Mouse (Mus musculus): ENCODE measurements at regions not wholly inside any gene's neighbourhood (a gene's known extent, or its start where the extent isn't known, plus 50 kb on each side); places are given as distances from the start of the nearest gene placed in this dataset.

DNA sequence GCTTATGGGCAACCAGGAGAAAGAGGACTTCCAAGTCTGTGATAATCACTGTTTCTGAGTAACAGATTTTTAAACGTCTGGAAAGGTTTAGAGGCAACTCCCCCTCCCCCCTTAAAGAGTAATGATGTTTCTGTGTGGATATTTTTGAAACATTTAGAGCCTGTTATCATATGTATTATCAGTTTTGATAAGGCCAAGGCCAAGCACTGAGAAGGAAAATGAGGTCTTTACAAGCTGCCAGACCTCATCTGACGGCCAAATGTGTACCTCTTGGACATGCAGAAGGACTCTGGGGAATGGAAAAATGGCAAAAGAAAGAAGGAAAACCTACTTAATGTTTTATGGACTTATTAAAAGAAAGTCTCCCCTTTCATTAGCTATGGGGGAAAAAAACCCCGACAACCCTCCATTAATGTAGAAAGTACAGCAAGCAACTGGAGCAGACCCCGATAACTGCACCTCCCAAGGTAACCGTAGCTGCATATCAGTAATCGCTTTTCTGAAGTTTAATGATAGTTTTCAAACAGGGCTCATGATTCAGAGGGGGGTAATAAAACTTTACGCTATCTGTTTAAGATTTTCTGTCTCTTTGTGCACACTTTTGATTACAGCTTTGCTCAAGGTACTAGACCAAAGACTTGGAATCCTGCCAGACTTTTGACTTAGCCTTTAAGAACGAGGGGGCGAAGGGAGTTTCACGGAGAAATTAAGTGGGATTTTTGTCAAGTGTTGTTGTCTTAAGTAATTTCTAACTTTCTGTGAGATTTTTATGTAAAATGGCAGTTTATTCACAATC, 469.9 kb upstream of the Tenm3 start:
- H3K27me3 ChIP-seq (replicated peaks; ENCODE audit: control insufficient read depth, insufficient read depth, low read length) = no peaks in the 10 kb centered on the region
- no peaks in the 10 kb centered on the region for H3K9me3 ChIP-seq (ENCODE audit: control insufficient read depth, low read length)
- no peaks in the 10 kb centered on the region; the same call in 1 of the 2 replicates for H3K4me1 ChIP-seq (ENCODE audit: control insufficient read depth, insufficient read depth, low read length)
- H3K9ac ChIP-seq (ENCODE audit: low read depth, low read length) = no peak overlapping the region
- WGBS = 58% methylated on average over 10 of the region's 10 CpGs
- H3K27ac ChIP-seq (replicated peaks; ENCODE audit: low read depth, low read length) = no peak overlapping the region
- DNase-seq (ENCODE audit: low spot score) (peak; percentile 66), ATAC-seq (ENCODE audit: low read depth) (no peak)
- no peak overlapping the region for H3K4me2 ChIP-seq (ENCODE audit: low read depth, low read length)
- no peaks in the 10 kb centered on the region for H3K36me3 ChIP-seq (ENCODE audit: control insufficient read depth, insufficient read depth, low read length)
- H3K4me3 ChIP-seq (ENCODE audit: low read depth, low read length) = no peak overlapping the region

DNA sequence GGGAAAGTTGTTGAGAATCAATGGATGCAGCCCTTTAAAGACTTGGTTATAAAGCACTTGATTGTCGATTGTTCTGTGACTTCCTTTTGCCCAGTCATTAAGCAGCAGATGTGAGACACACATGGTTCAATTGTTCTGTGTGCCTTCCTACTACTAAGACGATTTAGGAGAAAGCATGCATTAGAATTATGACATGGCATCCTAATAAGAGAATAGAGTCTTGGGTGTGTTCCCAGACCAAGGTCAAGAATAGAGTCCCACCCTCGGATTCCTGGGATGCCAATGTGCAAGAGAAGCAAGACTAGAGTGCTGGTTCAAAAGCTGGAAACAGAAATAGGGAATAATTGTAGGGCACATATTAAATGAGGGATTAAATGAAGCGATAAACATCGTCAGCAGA, 469.1 kb upstream of the Tenm3 start:
- no peak for ATAC-seq (ENCODE audit: low read depth)
- H3K4me1 ChIP-seq (ENCODE audit: control insufficient read depth, insufficient read depth, low read length) = no peaks in the 10 kb centered on the region; the same call in 1 of the 2 replicates
- H3K27me3 ChIP-seq (replicated peaks; ENCODE audit: control insufficient read depth, insufficient read depth, low read length) = no peaks in the 10 kb centered on the region
- DNase-seq (ENCODE audit: low spot score) = peak; percentile 36
- no peak overlapping the region for H3K27ac ChIP-seq (replicated peaks; ENCODE audit: low read depth, low read length)
- no peaks in the 10 kb centered on the region for H3K9me3 ChIP-seq (ENCODE audit: control insufficient read depth, low read length)
- H3K36me3 ChIP-seq (ENCODE audit: control insufficient read depth, insufficient read depth, low read length) = no peaks in the 10 kb centered on the region
- no peak overlapping the region for H3K9ac ChIP-seq (ENCODE audit: low read depth, low read length)
- H3K4me3 ChIP-seq (ENCODE audit: low read depth, low read length) = no peak overlapping the region
- no peak overlapping the region for H3K4me2 ChIP-seq (ENCODE audit: low read depth, low read length)
- WGBS = 51% methylated on average over 5 of the region's 5 CpGs

- Histone ChIP-seq H3K4me1 (ENCODE audit: control insufficient read depth, insufficient read depth, low read length) (no peaks in the 10 kb centered on the region), H3K9ac (ENCODE audit: low read depth, low read length) (no peak overlapping the region), H3K4me3 (ENCODE audit: low read depth, low read length) (no peak overlapping the region), H3K4me2 (ENCODE audit: low read depth, low read length) (no peak overlapping the region), H3K9me3 (ENCODE audit: control insufficient read depth, low read length) (no peaks in the 10 kb centered on the region), H3K27me3 (replicated peaks; ENCODE audit: control insufficient read depth, insufficient read depth, low read length) (no peaks in the 10 kb centered on the region), H3K27ac (replicated peaks; ENCODE audit: low read depth, low read length) (no peak overlapping the region), H3K36me3 (ENCODE audit: control insufficient read depth, insufficient read depth, low read length) (no peaks in the 10 kb centered on the region)
- ATAC-seq (ENCODE audit: low read depth) (no peak), DNase-seq (ENCODE audit: low spot score) (no peak)
- 43% methylated on average over 4 of the region's 4 CpGs for WGBS
Observed at GRCm38 (mm10) chr8:49282401-49282800, 438.6 kb upstream of the Tenm3 start.

DNA sequence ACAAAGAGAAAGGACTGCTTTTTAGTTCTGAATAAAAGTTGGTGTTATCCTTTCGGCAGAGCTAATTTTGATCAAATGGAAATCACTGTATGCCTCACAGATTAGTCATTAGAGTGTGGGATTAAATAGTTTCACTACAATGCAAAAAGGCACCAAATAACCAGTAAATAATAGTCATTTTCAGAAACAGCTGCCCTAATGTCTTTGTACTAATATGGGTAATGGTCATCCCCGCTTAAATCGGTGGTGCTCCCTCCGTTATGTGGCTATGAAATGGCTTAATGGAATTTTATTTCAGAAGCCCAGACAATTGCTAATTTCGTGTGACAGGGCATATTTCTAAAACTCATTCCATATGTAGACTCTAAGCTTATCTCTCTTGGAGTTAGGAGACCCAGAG, 437.5 kb upstream of the Tenm3 start:
- no peak for DNase-seq (ENCODE audit: low spot score)
- 58% methylated on average over 5 of the region's 5 CpGs for whole genome bisulfite sequencing

GRCm38 (mm10) chr8:49274031-49274430, 430.3 kb upstream of the Tenm3 start:
- Histone ChIP-seq H3K27me3 (replicated peaks; ENCODE audit: control insufficient read depth, insufficient read depth, low read length) (no peaks in the 10 kb centered on the region), H3K36me3 (ENCODE audit: control insufficient read depth, insufficient read depth, low read length) (no peaks in the 10 kb centered on the region), H3K4me3 (ENCODE audit: low read depth, low read length) (no peak overlapping the region), H3K9me3 (ENCODE audit: control insufficient read depth, low read length) (no peaks in the 10 kb centered on the region), H3K4me2 (ENCODE audit: low read depth, low read length) (no peak overlapping the region), H3K4me1 (ENCODE audit: control insufficient read depth, insufficient read depth, low read length) (no peaks in the 10 kb centered on the region), H3K9ac (ENCODE audit: low read depth, low read length) (no peak overlapping the region), H3K27ac (replicated peaks; ENCODE audit: low read depth, low read length) (no peak overlapping the region)
- WGBS = 85% methylated on average over 4 of the region's 4 CpGs
- no peak for DNase-seq (ENCODE audit: low spot score)
- ATAC-seq (ENCODE audit: low read depth) = no peak

More for the DNA sequence above, 437.5 kb upstream of the Tenm3 start:
- H3K4me2 ChIP-seq (ENCODE audit: low read depth, low read length) = no peak overlapping the region
- H3K9me3 ChIP-seq (ENCODE audit: control insufficient read depth, low read length) = no peaks in the 10 kb centered on the region
- H3K4me1 ChIP-seq (ENCODE audit: control insufficient read depth, insufficient read depth, low read length) = no peaks in the 10 kb centered on the region
- H3K27me3 ChIP-seq (replicated peaks; ENCODE audit: control insufficient read depth, insufficient read depth, low read length) = no peaks in the 10 kb centered on the region
- ATAC-seq (ENCODE audit: low read depth) = no peak
- no peak overlapping the region for H3K27ac ChIP-seq (replicated peaks; ENCODE audit: low read depth, low read length)
- no peak overlapping the region for H3K9ac ChIP-seq (ENCODE audit: low read depth, low read length)
- no peaks in the 10 kb centered on the region for H3K36me3 ChIP-seq (ENCODE audit: control insufficient read depth, insufficient read depth, low read length)
- H3K4me3 ChIP-seq (ENCODE audit: low read depth, low read length) = no peak overlapping the region

GRCm38 (mm10) chr8:49273109-49273508, 429.4 kb upstream of the Tenm3 start:
- no peak overlapping the region for H3K4me2 ChIP-seq (ENCODE audit: low read depth, low read length)
- no peaks in the 10 kb centered on the region for H3K27me3 ChIP-seq (replicated peaks; ENCODE audit: control insufficient read depth, insufficient read depth, low read length)
- H3K9ac ChIP-seq (ENCODE audit: low read depth, low read length) = no peak overlapping the region
- H3K36me3 ChIP-seq (ENCODE audit: control insufficient read depth, insufficient read depth, low read length) = no peaks in the 10 kb centered on the region
- H3K4me3 ChIP-seq (ENCODE audit: low read depth, low read length) = no peak overlapping the region
- ATAC-seq (ENCODE audit: low read depth) (no peak), DNase-seq (ENCODE audit: low spot score) (no peak)
- H3K27ac ChIP-seq (replicated peaks; ENCODE audit: low read depth, low read length) = no peak overlapping the region
- no peaks in the 10 kb centered on the region for H3K9me3 ChIP-seq (ENCODE audit: control insufficient read depth, low read length)
- H3K4me1 ChIP-seq (ENCODE audit: control insufficient read depth, insufficient read depth, low read length) = no peaks in the 10 kb centered on the region
- WGBS = 90% methylated on average over 1 of the region's 1 CpGs

- Histone ChIP-seq H3K4me1 (ENCODE audit: control insufficient read depth, insufficient read depth, low read length) (no peaks in the 10 kb centered on the region; the same call in 1 of the 2 replicates), H3K9me3 (ENCODE audit: control insufficient read depth, low read length) (no peaks in the 10 kb centered on the region), H3K9ac (ENCODE audit: low read depth, low read length) (no peak overlapping the region), H3K4me3 (ENCODE audit: low read depth, low read length) (no peak overlapping the region), H3K27me3 (replicated peaks; ENCODE audit: control insufficient read depth, insufficient read depth, low read length) (no peaks in the 10 kb centered on the region), H3K36me3 (ENCODE audit: control insufficient read depth, insufficient read depth, low read length) (no peaks in the 10 kb centered on the region), H3K27ac (replicated peaks; ENCODE audit: low read depth, low read length) (no peak overlapping the region), H3K4me2 (ENCODE audit: low read depth, low read length) (no peak overlapping the region)
- no peak for DNase-seq (ENCODE audit: low spot score)
- 69% methylated on average over 6 of the region's 6 CpGs for WGBS
- ATAC-seq (ENCODE audit: low read depth) = no peak
Observed at GRCm38 (mm10) chr8:49263416-49263815, 419.7 kb upstream of the Tenm3 start.

DNA sequence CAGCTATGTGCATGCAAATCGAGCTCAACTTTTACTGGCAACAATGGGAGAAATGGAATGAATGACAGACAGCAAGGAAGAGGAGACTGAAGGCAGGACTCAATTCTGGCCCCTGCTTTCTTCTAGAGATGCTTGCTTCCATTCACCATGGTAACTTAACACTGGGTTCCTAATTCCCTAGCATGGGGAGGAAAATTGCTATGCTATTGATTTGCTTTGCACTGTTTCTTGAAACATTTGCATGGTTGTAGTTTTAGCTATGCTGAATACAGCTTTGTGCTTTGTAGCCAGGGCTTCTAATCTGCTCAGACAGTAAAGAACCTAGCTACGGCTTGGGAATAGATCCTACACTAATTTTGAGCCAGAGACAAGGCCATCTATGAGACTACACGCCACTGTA, 419.0 kb upstream of the Tenm3 start:
- WGBS = 46% methylated on average over 3 of the region's 3 CpGs
- no peaks in the 10 kb centered on the region for H3K27me3 ChIP-seq (replicated peaks; ENCODE audit: control insufficient read depth, insufficient read depth, low read length)
- H3K9ac ChIP-seq (ENCODE audit: low read depth, low read length) = no peak overlapping the region
- no peak overlapping the region for H3K4me3 ChIP-seq (ENCODE audit: low read depth, low read length)
- H3K4me1 ChIP-seq (ENCODE audit: control insufficient read depth, insufficient read depth, low read length) = no peaks in the 10 kb centered on the region; the same call in 1 of the 2 replicates
- no peaks in the 10 kb centered on the region for H3K36me3 ChIP-seq (ENCODE audit: control insufficient read depth, insufficient read depth, low read length)
- H3K4me2 ChIP-seq (ENCODE audit: low read depth, low read length) = no peak overlapping the region
- no peak for ATAC-seq (ENCODE audit: low read depth)
- no peaks in the 10 kb centered on the region for H3K9me3 ChIP-seq (ENCODE audit: control insufficient read depth, low read length)
- no peak for DNase-seq (ENCODE audit: low spot score)
- no peak overlapping the region for H3K27ac ChIP-seq (replicated peaks; ENCODE audit: low read depth, low read length)

- no peak overlapping the region for H3K4me2 ChIP-seq (ENCODE audit: low read depth, low read length)
- WGBS = 53% methylated on average over 2 of the region's 2 CpGs
- peak; percentile 42 for DNase-seq (ENCODE audit: low spot score)
- H3K4me3 ChIP-seq (ENCODE audit: low read depth, low read length) = no peak overlapping the region
- H3K36me3 ChIP-seq (ENCODE audit: control insufficient read depth, insufficient read depth, low read length) = no peaks in the 10 kb centered on the region
- no peak overlapping the region for H3K27ac ChIP-seq (replicated peaks; ENCODE audit: low read depth, low read length)
- no peaks in the 10 kb centered on the region for H3K27me3 ChIP-seq (replicated peaks; ENCODE audit: control insufficient read depth, insufficient read depth, low read length)
- H3K4me1 ChIP-seq (ENCODE audit: control insufficient read depth, insufficient read depth, low read length) = no peaks in the 10 kb centered on the region
- no peak overlapping the region for H3K9ac ChIP-seq (ENCODE audit: low read depth, low read length)
- no peaks in the 10 kb centered on the region for H3K9me3 ChIP-seq (ENCODE audit: control insufficient read depth, low read length)
- peak; percentile 26; the same call in 1 of the 2 replicates for ATAC-seq (ENCODE audit: low read depth)
Observed at GRCm38 (mm10) chr8:49255954-49256353, 412.2 kb upstream of the Tenm3 start.
